Mouse (Mus musculus) ovary, postnatal 36 days (tissue): ENCODE data around the gene Rtn4ip1.
"Not testable (repeated sequence)": the region's sequence is repeated elsewhere in the genome, so short reads cannot be mapped to it uniquely, and the experiment has no call there.

ENCODE experiments used
- DNase-seq: peaks from one replicate; pipeline ENCODE4 v3.0.0; 2022; ENCODE audit warnings: low spot score, mixed read lengths

The Rtn4ip1 gene

DNA sequence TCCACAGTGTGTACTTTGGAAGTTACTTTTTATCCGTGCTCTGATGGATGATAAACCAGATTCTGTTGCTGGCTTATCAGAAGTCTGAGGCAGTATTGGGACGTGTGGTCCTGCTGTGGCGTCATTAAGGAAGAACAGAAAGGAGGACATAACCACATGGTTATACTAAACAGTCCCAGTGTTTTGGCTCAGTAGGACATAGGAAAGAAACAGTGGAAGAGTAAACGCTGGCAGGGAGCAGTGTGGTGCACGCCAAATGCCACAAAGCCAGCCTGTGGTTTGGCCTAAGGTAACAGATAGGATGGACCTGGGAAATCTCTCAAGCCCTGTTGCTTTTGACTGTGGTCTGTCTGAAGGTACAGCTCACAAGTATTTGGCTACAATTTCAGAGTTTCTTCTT is 27.0 kb downstream of the Rtn4ip1 start:
- no peak for DNase-seq

DNA sequence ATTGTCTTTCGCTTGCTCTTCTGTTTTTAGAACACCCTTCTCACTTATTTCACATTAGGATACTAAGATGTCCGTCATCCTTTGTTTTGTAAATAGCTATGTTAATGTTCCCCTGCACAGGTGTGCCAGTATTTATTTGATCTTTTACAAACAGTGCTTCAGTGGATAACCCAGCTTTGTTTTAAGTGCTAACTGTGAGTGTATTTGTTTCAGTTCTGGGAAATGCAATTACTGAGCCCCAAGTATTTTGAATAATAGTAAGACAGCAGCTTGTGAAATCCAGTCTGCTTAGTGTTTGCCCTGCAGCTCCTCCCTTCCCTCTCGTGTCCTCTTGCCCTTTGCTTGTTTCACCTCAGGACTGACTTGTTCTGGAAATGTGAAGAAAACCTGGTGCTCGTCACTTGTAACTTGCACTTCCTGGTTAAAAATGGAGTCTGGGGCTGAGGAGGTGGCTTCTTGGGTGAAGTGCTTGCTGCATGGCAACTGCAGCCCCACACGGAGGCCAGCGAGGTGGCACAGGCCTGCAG is 37.6 kb downstream of the Rtn4ip1 start:
- no peak for DNase-seq

- DNase-seq = no peak
Measured at GRCm38 (mm10) chr10:43943736-43944135, 42.1 kb downstream of the Rtn4ip1 start.

DNA sequence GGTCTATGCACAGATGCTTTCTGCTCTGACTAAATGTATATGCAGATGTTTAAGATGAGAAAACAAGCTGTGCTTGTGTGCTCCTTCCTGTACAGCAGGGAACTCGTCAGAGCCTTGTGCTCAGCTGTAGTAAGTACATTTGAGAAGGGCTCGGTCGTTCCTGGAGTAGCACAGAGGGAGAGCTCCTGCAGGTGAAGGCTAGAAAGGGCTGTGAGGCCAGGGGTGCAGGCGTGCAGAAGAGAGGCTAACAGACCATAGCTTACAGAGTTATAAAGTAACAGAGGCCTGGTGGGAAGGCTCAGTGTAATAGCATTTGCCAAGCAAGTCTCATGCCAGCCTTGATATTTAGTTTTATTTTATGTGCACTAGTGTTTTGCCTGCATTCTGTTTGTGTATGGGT is 43.8 kb downstream of the Rtn4ip1 start:
- no peak for DNase-seq

- DNase-seq = peak; percentile 32
Measured at GRCm38 (mm10) chr10:43953942-43954341, 52.3 kb downstream of the Rtn4ip1 start.

DNA sequence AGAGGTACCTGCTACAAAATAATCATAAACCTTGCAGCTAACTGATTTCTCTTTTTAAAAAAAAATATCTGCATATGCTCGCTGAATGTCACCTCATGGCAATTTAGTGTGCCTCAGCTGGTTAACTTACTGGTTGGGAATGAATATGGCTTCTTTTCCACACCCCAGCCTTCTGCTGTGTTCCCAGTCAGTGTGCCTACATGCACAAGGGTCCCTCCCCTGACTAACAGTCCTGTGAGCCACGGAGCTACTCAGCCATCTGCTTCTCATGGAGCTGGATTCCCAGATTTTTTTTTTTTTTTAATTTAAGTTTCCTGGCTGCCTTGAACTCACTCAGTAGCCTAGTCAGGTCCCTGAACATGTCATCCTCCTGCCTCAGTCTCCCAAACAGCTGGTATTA is 63.3 kb downstream of the Rtn4ip1 start:
- DNase-seq = no peak

DNA sequence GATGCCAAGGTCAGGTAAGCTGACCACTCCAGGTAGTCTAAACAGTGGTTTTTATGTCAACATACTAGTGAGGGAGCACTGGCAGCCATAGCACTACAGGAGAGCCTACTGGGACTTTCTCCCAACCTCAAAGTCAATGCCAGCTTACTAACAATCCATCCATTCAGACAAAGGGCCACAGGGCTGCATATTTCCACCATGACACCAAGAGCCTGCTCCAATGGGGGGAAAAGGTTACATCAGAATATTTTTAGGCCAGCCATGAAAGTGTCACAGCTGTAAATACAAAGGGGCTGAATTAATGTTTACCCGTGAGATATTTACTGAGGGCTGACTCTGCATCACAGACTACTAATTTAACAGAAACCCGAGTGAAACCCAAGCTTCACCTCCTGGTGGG is 71.6 kb downstream of the Rtn4ip1 start:
- no peak for DNase-seq

GRCm38 (mm10) chr10:43977353-43977752 is 75.7 kb downstream of the Rtn4ip1 start:
- DNase-seq = no peak

DNA sequence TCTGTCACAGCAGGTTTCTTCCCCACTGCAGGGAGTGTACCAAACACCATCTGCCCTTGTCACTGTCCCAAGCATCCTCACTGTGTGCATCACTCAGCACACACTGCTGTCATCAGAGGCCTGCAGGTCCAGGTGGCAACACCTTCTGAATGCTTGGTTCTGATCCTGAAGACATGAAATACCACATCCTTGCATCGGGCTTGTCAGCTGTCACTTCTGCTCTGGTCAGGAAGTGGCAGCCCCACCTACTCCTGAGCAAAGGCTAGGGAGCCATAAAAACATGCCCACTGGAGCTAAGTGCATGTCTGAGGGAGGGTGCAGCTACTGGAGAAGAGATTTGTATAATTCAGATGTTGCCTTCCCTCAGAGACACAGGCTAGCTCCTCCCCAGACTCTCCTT is 78.5 kb downstream of the Rtn4ip1 start:
- DNase-seq = no peak

DNA sequence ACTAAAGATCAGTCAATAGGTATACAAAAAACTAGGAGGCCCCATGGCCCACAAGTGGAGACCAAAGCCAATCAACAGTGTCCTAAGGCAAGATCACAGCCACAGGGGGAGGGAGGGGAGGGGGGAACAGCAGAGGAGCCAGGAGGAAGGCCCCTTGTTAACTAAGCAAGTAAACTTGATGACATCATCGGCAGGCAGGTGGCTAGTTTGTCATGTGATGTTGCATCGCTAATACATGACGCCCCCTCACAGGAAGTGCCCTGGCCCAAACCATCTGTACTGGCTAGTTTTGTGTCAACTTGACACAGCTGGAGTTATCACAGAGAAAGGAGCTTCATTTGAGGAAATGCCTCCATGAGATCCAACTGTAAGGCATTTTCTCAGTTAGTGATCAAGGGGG is 79.1 kb downstream of the Rtn4ip1 start:
- DNase-seq = not testable (repeated sequence)

DNA sequence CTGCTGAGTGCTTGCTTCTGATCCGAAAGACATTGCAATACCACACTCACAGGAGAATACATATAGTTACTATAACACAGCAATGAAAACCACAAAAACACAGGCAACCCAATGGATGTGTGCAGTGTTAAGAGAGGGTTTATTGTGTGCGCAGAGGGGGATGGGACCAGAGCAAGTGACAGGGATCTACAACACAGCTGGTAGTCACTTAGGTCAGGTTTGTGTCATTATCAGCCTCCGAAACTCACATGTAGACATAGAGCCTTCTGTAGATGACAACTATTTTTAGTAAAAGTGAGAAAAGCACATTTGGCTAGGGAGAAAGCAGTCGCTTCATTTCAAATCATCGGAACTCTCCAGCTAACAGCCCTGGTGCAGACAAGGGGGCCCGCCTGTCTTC is 80.9 kb downstream of the Rtn4ip1 start:
- DNase-seq = no peak

DNA sequence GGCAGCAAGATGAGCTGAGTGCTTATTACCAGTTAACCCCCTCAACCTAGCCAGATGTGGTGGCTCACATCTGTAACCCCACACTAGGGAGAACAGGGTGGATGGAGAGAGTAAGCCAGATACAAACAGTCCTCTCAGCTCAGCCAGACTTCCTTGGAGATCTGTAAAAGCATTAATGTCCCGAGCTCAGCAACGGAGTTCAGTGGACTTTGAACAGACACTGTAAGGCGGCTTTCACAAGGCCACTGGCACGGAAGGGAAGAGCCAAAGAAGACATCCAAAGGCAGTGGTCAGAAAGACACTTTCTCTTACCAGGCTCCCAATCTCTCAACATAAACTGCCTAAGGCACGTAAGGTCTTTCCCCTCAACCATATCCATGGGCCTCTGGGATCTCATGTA is 81.6 kb downstream of the Rtn4ip1 start:
- no peak for DNase-seq

GRCm38 (mm10) chr10:43983866-43984265 is 82.3 kb downstream of the Rtn4ip1 start:
- DNase-seq = no peak

DNA sequence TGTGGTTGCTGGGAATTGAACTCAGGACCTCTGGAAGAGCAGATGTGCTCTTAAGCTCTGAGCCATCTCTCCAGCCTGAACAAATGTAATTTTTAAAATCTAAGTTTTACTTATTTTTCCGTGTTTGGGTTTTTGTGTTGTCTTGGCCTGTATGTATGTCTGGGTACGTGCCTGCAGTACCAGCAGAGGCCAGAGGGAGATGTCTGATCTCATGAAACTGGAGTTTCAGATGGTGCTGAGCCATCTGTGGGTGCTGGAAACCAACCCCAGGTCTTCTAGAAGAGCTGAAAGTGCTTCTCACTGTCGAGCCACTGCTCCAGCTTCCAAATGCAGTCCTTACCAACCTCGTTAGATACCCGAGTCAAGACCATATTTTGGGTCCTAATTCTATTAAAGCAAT is 89.7 kb downstream of the Rtn4ip1 start:
- no peak for DNase-seq

DNA sequence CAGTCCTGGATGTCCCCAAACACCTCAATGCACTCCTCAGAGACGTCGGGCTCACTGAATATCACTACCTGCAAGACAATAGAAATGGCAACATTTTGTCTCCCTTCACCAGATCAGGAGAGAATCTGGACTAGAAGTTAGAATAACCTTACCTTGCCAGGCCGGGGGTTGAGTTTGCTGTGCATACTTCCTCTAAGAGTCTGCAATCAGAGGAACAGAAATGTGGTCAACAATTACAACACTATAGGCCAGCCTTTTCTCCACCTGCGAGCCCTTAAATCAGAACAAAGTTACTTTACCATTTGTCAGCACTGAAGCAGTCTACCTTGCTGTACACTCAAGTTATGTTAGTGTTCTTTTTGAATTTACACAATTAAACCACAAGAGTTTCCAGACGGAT is 90.9 kb downstream of the Rtn4ip1 start:
- no peak for DNase-seq

DNA sequence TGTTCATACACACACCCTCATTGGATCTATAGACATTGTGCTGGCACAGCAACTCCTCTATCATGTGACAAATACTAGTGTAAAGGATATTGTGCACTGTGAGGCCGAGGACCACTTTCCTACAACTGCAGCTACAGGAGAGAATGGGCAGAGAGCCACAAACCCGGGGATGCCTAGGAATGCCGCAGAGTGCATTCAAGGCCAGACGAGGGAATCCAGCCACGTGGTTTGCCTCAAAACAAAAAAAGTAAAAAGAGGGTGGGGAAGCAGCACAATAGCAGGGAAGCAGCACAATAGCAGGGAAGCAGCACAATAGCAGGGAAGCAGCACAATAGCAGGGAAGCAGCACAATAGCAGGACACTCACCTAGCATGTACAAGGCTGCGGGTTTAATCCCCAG is 91.6 kb downstream of the Rtn4ip1 start:
- no peak for DNase-seq

GRCm38 (mm10) chr10:43995858-43996650 is 94.4 kb downstream of the Rtn4ip1 start:
- DNase-seq = no peak

GRCm38 (mm10) chr10:43997276-43997675 is 95.7 kb downstream of the Rtn4ip1 start:
- DNase-seq = no peak

DNA sequence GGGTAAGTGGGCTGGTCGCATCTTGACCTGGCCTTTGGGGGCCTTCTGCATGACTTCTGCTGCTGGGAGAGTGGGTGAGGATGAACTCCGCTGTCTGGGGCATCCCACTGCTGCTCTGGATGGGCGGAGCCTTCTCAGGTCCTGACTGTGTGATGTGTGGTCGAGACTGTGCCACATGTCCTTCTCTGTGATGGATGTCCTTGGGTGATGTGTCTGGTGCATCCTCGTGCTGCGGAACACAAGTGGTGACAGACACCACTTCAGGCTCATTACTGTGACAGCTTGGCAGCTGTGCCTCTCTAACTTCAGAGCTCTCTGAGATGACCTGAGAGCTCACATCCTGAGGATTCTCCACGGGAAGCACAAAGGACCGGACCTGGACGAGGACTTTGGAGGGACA is 96.4 kb downstream of the Rtn4ip1 start:
- DNase-seq = no peak

GRCm38 (mm10) chr10:43998503-43999082 is 97.0 kb downstream of the Rtn4ip1 start:
- no peak for DNase-seq

GRCm38 (mm10) chr10:44000156-44000865 is 98.7 kb downstream of the Rtn4ip1 start:
- no peak for DNase-seq

GRCm38 (mm10) chr10:44002004-44002940 is 100.7 kb downstream of the Rtn4ip1 start:
- DNase-seq = no peak
